Mouse (Mus musculus) inflammation-experienced regulatory T-cells, adult 6 months (primary cell): ENCODE measurements around the gene Med22. TPM values are rescaled to one million over a fixed set of nuclear protein-coding genes. Genes with fewer than 3 reads are reported as not detected.
A peak's percentile ranks its signal among the peaks of the same experiment; 100 is the strongest.
"Not testable (repeated sequence)": the region's sequence is repeated elsewhere in the genome, so short reads cannot be mapped to it uniquely, and the experiment has no call there.

Source experiments
- ATAC-seq: one replicate; pipeline ENCODE4 v1.8.0; 2017
- polyA plus RNA-seq, 3 experiments: library from polyadenylated mRNA; unstranded; fragments of 100-300 nt; shearing (Covaris generic); gene quantifications; one replicate each; pipeline ENCODE4 v1.2.1; 2017

The Med22 gene
- polyA plus RNA-seq, 3 experiments from 2014 or later, result 10.2 to 16.7 (median 11.1) TPM

GRCm38 (mm10) chr2:26915927-26916728 lies 5.7 kb upstream of the Med22 start, which contains the start of the genes Surf2 and Surf1:
Gene Surf2, plus strand, starts transcription at chr2:26916367.
Gene Surf1, minus strand, starts transcription at chr2:26916530.
- peak; percentile 94 for ATAC-seq

- ATAC-seq, result no peak
Observed at GRCm38 (mm10) chr2:26914148-26914941, 3.9 kb upstream of the Med22 start.

- no peak for ATAC-seq
Observed at GRCm38 (mm10) chr2:26913416-26914147, 3.1 kb upstream of the Med22 start.

GRCm38 (mm10) chr2:26912253-26912770 lies 1.8 kb upstream of the Med22 start:
- ATAC-seq, result no peak

- ATAC-seq, result peak; percentile 28
Observed at GRCm38 (mm10) chr2:26910994-26911765, 703 bp upstream of the Med22 start.

GRCm38 (mm10) chr2:26909387-26909784 lies 1.1 kb downstream of the Med22 start:
- no peak for ATAC-seq

- ATAC-seq, result no peak
Observed at GRCm38 (mm10) chr2:26908710-26909386, 1.6 kb downstream of the Med22 start.

GRCm38 (mm10) chr2:26907109-26907508 lies 3.4 kb downstream of the Med22 start:
- ATAC-seq, result no peak

GRCm38 (mm10) chr2:26906431-26906830 lies 4.0 kb downstream of the Med22 start:
- ATAC-seq, result no peak

- no peak for ATAC-seq
Observed at GRCm38 (mm10) chr2:26905936-26906335, 4.5 kb downstream of the Med22 start.

- no peak for ATAC-seq
Observed at GRCm38 (mm10) chr2:26903311-26903710, 7.2 kb downstream of the Med22 start.

- peak; percentile 98 for ATAC-seq
Observed at GRCm38 (mm10) chr2:26902467-26903220, 7.8 kb downstream of the Med22 start, which contains the start of gene Surf6. Gene Surf6, minus strand, starts transcription at chr2:26902879.

- no peak for ATAC-seq
Observed at GRCm38 (mm10) chr2:26901834-26902400, 8.6 kb downstream of the Med22 start.

GRCm38 (mm10) chr2:26900731-26901130 lies 9.7 kb downstream of the Med22 start:
- ATAC-seq, result no peak

- ATAC-seq, result no peak
Observed at GRCm38 (mm10) chr2:26895898-26896297, 14.6 kb downstream of the Med22 start.

- not testable (repeated sequence) for ATAC-seq
Observed at GRCm38 (mm10) chr2:26886170-26886569, 24.3 kb downstream of the Med22 start.

- not testable (repeated sequence) for ATAC-seq
Observed at GRCm38 (mm10) chr2:26885541-26885940, 24.9 kb downstream of the Med22 start.

- no peak for ATAC-seq
Observed at GRCm38 (mm10) chr2:26878571-26878970, 31.9 kb downstream of the Med22 start.

GRCm38 (mm10) chr2:26870666-26871065 lies 39.8 kb downstream of the Med22 start:
- no peak for ATAC-seq

GRCm38 (mm10) chr2:26864879-26865278 lies 45.6 kb downstream of the Med22 start, which contains the start of gene Abo:
Gene Abo, minus strand, starts transcription at chr2:26864979.
- ATAC-seq, result no peak
